Mouse (Mus musculus): ENCODE results near the gene St3gal6.

The St3gal6 gene

DNA sequence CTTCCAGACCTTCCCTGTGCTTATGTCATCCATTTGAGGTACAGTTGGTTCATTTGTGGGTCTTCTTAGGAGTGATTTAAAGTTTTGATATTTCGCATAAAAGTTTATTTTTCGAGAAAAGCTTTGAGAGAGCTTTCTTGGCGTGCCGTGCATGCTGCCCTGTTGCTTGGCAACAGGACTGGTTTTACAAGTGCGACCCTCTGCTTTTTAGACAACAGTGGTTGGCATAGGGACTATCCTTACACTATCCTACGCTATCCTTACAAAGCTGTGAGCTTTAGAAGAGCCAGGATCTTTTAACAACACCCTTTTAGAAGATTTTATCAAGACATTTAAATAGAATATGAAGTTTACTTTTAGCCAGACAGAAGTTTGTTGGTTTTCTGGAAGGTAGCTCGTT, 93.8 kb downstream of the St3gal6 start:
- DNase-seq (ENCODE audit: low spot score in 2 of 2), result no peak

DNA sequence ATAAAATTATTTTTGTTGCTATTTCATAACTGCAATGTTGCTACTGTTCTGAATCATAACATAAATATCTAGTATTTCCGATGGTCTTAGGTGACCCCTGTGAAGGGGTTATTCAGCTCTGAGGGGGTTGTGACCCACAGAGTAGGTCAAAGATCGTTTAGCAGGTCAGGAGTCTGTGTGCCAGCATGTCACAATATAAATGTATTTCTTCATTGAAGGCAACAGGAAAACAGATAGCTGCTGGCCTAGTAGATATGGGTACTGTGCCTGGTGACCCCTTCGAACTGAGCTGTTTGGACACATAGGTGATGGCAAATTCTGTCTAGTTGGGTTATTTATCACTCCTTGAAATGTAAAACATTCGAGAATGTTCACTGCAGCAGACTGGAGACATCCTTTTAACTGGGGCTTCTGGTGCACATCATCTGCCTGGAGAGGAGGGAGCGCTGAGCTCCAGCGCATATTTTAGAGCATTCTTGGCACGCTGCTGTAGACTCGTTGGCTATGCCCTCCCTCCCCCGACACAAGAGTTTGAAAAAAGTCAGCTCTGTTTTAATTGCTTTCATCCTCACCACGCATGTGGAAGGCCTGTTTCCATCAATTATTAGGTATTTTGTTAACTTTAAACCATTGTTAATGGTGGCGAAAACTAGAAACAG, 102.2 kb downstream of the St3gal6 start:
- DNase-seq (ENCODE audit: low spot score in 2 of 2), result no peak
